Mouse (Mus musculus): ENCODE results near the gene Snd1.

GRCm38 (mm10) chr6:28859094-28859493 is 384.2 kb downstream of the Snd1 start:
- TF ChIP-seq CTCF (IDR thresholded peaks at IDR 0.05; ENCODE audit: low read depth) (no peak), EP300 (IDR thresholded peaks at IDR 0.05; ENCODE audit: low read depth) (no peak)

Data from liver, embryonic 14.5 days (tissue).